Comparison of ENCODE assay signal across 15 mouse cellular contexts in the genomic region with DNA sequence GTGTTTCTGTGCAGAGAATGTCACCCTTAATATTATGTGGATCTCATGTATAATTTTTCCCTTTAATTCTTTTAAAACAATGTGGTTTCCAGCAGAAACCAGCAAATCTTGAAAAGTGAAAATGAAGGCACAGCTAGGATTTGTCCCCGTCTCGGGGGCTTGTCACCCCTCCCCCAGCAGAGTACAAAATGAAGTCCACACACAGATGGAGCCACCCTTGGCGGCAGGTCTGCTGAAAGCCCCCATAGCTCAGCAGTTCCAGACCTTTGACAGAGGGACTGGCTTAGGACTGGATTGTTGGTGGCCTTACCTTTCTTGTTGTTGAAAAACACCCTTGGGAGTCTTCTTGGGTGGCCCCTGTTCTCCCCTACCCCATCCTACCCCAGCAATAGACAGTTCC. TPM values are rescaled to one million over a fixed set of nuclear protein-coding genes. Genes with fewer than 3 reads are reported as not detected.
A peak's percentile ranks its signal among the peaks of the same experiment; 100 is the strongest.
DNase-seq lines count a peak whose midpoint lies in the region; ATAC-seq and TF ChIP-seq lines count a peak whose summit lies in the region.
"Had no signal": no experiment of that assay in that cellular context is flagged by ENCODE, and none has a peak within 500 bp of the region (broad histone marks: within the 10 kb centered on the region; RNA-seq: fewer than 3 reads in every experiment).

No protein-coding gene starts in this region.

- no peaks in the 10 kb centered on the region for H3K79me2 ChIP-seq in myocyte (ENCODE audit: control insufficient read depth, insufficient read depth)

- H3K27ac ChIP-seq in forebrain, embryonic 10.5 days = 0 out of 2 replicates have a peak overlapping the region, but pooled peaks have one; percentile 22
- H3K27ac ChIP-seq in forebrain, embryonic 13.5 days = no peak overlapping the region
- peak overlapping the region; percentile 78 for H3K27ac ChIP-seq in hindbrain, embryonic 13.5 days
- H3K27ac ChIP-seq: left cerebral cortex, adult 2 months; liver, embryonic 13.5 days had no signal

- no peak overlapping the region for H3K9ac ChIP-seq in forebrain, embryonic 13.5 days
- no peak overlapping the region for H3K9ac ChIP-seq in hindbrain, embryonic 13.5 days
- H3K9ac ChIP-seq: liver, embryonic 13.5 days had no signal

- intact Hi-C loops in left cerebral cortex, postnatal 4 days (cut with DNase I) = no loop called here

- peaks cover 96% of the 10 kb centered on the region for H3K4me1 ChIP-seq in forebrain, embryonic 10.5 days
- peaks cover 29% of the 10 kb centered on the region for H3K4me1 ChIP-seq in forebrain, embryonic 13.5 days
- H3K4me1 ChIP-seq in hindbrain, embryonic 13.5 days (replicated peaks) = peaks cover 76% of the 10 kb centered on the region

- peaks cover 73% of the 10 kb centered on the region for H3K36me3 ChIP-seq in forebrain, embryonic 10.5 days (replicated peaks)
- H3K36me3 ChIP-seq in forebrain, embryonic 13.5 days (ENCODE audit: poor library complexity, severe bottlenecking) = peaks cover 63% of the 10 kb centered on the region
- peaks cover 58% of the 10 kb centered on the region for H3K36me3 ChIP-seq in hindbrain, embryonic 13.5 days
- H3K36me3 ChIP-seq in myocyte (ENCODE audit: control insufficient read depth, insufficient read depth) = no peaks in the 10 kb centered on the region

- H3K4me2 ChIP-seq in forebrain, embryonic 13.5 days = no peak overlapping the region
- H3K4me2 ChIP-seq in hindbrain, embryonic 13.5 days = no peak overlapping the region
- peak overlapping the region; percentile 16 for H3K4me2 ChIP-seq in myocyte (ENCODE audit: low read depth)
- H3K4me2 ChIP-seq: liver, embryonic 13.5 days had no signal

- TF ChIP-seq POLR2A in myocyte (IDR thresholded peaks at IDR 0.05; ENCODE audit: insufficient read length, low read depth) = no peak

- no peak overlapping the region for H3K4me3 ChIP-seq in forebrain, embryonic 10.5 days
- H3K4me3 ChIP-seq in forebrain, embryonic 13.5 days = no peak overlapping the region
- H3K4me3 ChIP-seq in hindbrain, embryonic 13.5 days = no peak overlapping the region
- no peak overlapping the region for H3K4me3 ChIP-seq in myocyte
- H3K4me3 ChIP-seq: left cerebral cortex, adult 2 months; liver, embryonic 13.5 days had no signal

- no peak overlapping the region for H3ac ChIP-seq in myocyte (ENCODE audit: control insufficient read depth, insufficient read length)

- ATAC-seq in forebrain, embryonic 13.5 days = no peak
- no peak for ATAC-seq in hindbrain, embryonic 13.5 days (ENCODE audit: low FRiP score)
- ATAC-seq: forebrain, embryonic 16.5 days had no signal

- no peaks in the 10 kb centered on the region for H3K9me3 ChIP-seq in forebrain, embryonic 10.5 days
- H3K9me3 ChIP-seq in forebrain, embryonic 13.5 days (replicated peaks) = no peaks in the 10 kb centered on the region
- H3K9me3 ChIP-seq in hindbrain, embryonic 13.5 days = no peaks in the 10 kb centered on the region
- H3K9me3 ChIP-seq: liver, embryonic 13.5 days; megakaryocyte, embryonic 14.5 days had no signal

- WGBS in forebrain, embryonic 10.5 days = 26% methylated on average over 3 of the region's 3 CpGs
- WGBS in forebrain, embryonic 13.5 days = 12% methylated on average over 3 of the region's 3 CpGs
- WGBS in hindbrain, embryonic 13.5 days = 31% methylated on average over 3 of the region's 3 CpGs

- no peak for DNase-seq in forebrain, embryonic 10.5 days (ENCODE audit: extremely low spot score, low spot score)
- DNase-seq in left cerebral cortex, postnatal 4 days = peak; percentile 40
- no peak for DNase-seq in left cerebral cortex, adult 11 months (ENCODE audit: low spot score)
- no peak for DNase-seq in retina, embryonic 14.5 days (ENCODE audit: low spot score)
- no peak for DNase-seq in layer of hippocampus, adult 9-11 months
- DNase-seq: adrenal gland, postnatal 25 days; heart, postnatal 4 days; kidney, postnatal 14 days; liver, embryonic 13.5 days had no signal

- H3K27me3 ChIP-seq in forebrain, embryonic 10.5 days (ENCODE audit: poor library complexity, severe bottlenecking) = no peaks in the 10 kb centered on the region
- H3K27me3 ChIP-seq in forebrain, embryonic 13.5 days = no peaks in the 10 kb centered on the region
- H3K27me3 ChIP-seq in hindbrain, embryonic 13.5 days = no peaks in the 10 kb centered on the region
- no peaks in the 10 kb centered on the region for H3K27me3 ChIP-seq in myocyte (ENCODE audit: control insufficient read depth, insufficient read depth, insufficient read length)
- H3K27me3 ChIP-seq: liver, embryonic 13.5 days; megakaryocyte, embryonic 14.5 days had no signal

TF ChIP-seq in myocyte, 11 proteins besides CTCF, POLR2A, EP300 and RAD21:
- TF ChIP-seq TCF3 (IDR thresholded peaks at IDR 0.05; ENCODE audit: insufficient read length, low read depth) (no peak), TCF12 (IDR thresholded peaks at IDR 0.05; ENCODE audit: insufficient read depth, poor library complexity, severe bottlenecking) (no peak), MYOD1 (IDR thresholded peaks at IDR 0.05; ENCODE audit: control insufficient read depth in 1 of 3, insufficient read length in 2 of 3, low read depth in 2 of 3) (no peak), MAX (IDR thresholded peaks at IDR 0.05; ENCODE audit: low read depth) (no peak), SRF (IDR thresholded peaks at IDR 0.05; ENCODE audit: control insufficient read depth, insufficient read length, low read depth) (no peak), E2F4 (IDR thresholded peaks at IDR 0.05; ENCODE audit: insufficient read depth) (no peak), REST (IDR thresholded peaks at IDR 0.05; ENCODE audit: insufficient read depth, insufficient read length) (no peak), POLR2AphosphoS2 (IDR thresholded peaks at IDR 0.05; ENCODE audit: insufficient read length, low read depth) (no peak), USF1 (IDR thresholded peaks at IDR 0.05; ENCODE audit: low read depth) (no peak), MYOG (IDR thresholded peaks at IDR 0.05; ENCODE audit: control insufficient read depth in 1 of 3, insufficient read depth in 1 of 3, insufficient read length in 2 of 3, low read depth in 2 of 3) (no peak), CEBPB (IDR thresholded peaks at IDR 0.05; ENCODE audit: insufficient read depth, poor library complexity, severe bottlenecking) (no peak)

RNA-seq across cellular contexts. Expression of a gene that starts 20.1 kb away (rescaled TPM):
- polyA plus RNA-seq in forebrain, embryonic 10.5 days (2016; fragmentation: Nextera tagmentation; extraction: Ambion mirVana) = 16.6 and 19.3 TPM in 2 replicates
- polyA plus RNA-seq in forebrain, embryonic 13.5 days (2015; fragmentation: Nextera tagmentation; extraction: Ambion mirVana) = 22.5 and 22.6 TPM in 2 replicates
- total RNA-seq in left cerebral cortex, postnatal 4 days (2021) = 100 to 1,000 TPM; 113 to 119 TPM
- 29.7 and 31.6 TPM in 2 replicates for polyA plus RNA-seq in hindbrain, embryonic 13.5 days (2015; fragmentation: Nextera tagmentation; extraction: Ambion mirVana)
- polyA plus RNA-seq in myocyte (2012; fragmentation: generic; extraction: Trizol) = 42.3 TPM
